Mouse (Mus musculus) bone marrow, adult 2 months (tissue): ENCODE results near the gene Prss37.

ENCODE experiments used
- CTCF ChIP-seq: fragments of 200-500 bp; IDR thresholded peaks from 2 replicates; pipeline ENCODE4 v1.5.1; 2011; ENCODE audit warnings: low read length, control low read depth; ENCODE audit not compliant: control insufficient read depth, insufficient read depth
- POLR2A ChIP-seq: fragments of 200-500 bp; IDR thresholded peaks from 2 replicates; pipeline ENCODE4 v1.6.1; 2011; ENCODE audit warnings: low read depth, mild to moderate bottlenecking, control low read depth, low read length, borderline replicate concordance; ENCODE audit not compliant: control insufficient read depth

- TF ChIP-seq CTCF = no peak
- no peak for TF ChIP-seq POLR2A
Observed at GRCm38 (mm10) chr6:40476132-40476531, 43.2 kb downstream of the Prss37 start.
